Mouse (Mus musculus): ENCODE measurements around the gene Terf2.

The Terf2 gene
- long read RNA-seq, experiment 1, partial matches to known transcripts = 6 of 9 reads
- long read RNA-seq, experiment 1, other reads (novel, unspliced or antisense) = 0 of 9 reads
- long read RNA-seq, experiment 2, partial matches to known transcripts = 1 of 4 reads
- long read RNA-seq, experiment 2, other reads (novel, unspliced or antisense) = 3 of 4 reads

DNA sequence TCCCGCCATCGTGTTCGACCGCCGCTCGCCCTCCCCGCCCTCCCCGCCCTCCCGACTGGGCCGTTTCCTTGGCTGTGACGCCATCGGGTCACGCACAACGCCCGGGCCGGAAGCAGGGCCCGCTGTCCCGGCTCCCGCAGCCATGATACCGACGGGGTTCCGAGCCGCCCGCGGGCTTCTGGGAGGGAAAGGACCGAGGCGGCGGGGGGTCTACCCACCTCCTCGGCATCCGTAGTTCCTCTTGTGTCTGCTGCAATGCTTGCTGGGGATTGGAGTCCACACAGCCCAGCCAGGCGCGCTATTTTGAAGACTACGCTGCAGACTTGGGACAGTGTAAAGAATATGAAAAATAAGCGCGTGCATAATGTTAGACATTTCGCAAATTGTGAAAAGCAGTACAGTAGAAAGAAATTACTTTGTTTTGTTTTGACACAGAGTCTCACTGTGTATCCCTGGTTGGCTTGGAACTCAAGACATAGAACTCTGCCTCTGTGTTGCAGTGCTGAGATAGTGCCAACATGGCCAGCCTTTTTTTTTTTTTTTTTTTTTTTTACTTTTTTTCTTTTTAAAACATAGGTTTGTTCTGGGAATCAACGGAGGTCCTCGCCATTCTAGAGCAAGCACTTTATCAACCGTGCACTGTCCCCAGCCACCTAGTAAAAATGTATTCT, at the start of gene Terf2:
Terf2 (minus strand) TSS at position 182 of the 671 bp plus-strand sequence.
- intact Hi-C loops (cut with DNase I) = loop anchor here (5.0 kb wide), 1 partner anchor 39 kb away; the partner anchor contains the start of genes Cog8 and Nip7

DNA sequence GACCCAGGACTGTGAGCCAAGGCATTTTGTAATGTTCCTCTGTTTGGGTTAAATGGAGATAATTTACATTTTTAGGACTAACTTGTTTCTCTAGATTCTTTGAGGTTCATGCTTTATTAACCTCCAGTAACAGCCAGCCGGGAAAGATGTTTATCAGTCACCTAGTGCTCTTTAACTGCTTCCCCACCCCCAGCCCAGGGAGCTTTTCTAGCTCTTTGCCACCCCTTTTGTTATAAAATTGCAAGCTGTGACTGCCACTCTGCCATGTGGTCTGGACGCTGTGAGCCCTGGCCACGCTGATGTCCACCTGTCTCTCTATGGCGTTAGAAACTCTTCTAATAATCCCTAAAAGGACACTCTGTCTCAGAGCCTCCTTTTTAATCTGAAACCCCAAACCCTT, 47.2 kb upstream of the Terf2 start:
- intact Hi-C loops (cut with DNase I) = no loop called here

DNA sequence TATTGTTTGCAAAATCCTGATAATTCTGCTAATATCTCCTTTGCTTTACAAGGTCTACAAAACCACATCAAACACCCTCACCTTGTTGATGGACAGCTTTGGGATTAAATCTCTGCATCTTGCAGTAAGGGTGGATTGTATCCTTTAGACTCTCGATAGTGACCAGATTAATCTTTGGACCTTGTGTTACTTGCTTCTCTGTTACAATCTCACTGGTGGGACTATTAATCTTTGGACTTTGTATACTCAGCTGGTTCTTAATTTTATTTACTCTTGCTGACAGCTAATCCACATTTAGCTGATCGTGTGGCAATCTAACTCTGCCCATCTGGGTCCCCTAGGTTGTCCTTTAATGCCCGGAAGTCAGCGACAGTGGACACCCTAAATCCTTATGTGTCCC, 46.2 kb upstream of the Terf2 start:
- intact Hi-C loops (cut with DNase I) = no loop called here

DNA sequence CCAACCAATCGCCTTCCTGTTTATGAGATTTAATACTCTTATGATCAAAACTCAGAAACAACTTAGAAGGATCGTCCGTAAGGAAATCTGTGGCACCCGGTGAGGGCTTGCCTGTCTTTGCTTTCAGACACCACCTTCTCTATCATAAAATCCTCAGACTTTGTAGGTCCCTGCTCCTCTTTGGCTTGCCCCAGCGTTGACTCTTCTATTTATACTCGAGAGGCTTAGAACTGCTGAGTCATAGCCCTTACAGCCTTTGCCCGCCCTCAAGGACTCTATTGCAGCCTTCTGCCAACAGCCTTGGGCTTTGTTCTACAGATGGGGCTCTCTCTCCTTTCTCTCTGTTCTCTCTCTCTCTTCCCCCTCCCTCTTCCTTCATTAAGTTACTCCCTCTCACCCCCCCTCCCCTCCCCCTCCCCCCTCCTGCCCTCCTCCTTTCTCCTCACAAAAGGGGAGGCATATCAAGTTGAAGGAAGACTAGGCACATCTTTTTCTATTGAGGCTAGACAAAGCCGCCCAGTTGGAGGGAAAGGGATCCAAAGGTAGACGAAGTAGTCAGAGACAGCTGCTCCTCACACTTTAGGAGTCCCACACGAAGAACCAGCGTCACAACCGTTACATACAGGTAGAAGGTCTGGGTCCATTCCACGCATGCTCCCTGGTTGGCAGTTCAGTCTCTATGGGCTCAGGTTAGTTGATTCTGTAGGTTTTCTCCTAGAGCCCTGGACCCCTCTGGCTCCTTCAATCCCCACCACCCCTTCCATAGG, 43.5 kb upstream of the Terf2 start:
- intact Hi-C loops (cut with DNase I) = no loop called here

DNA sequence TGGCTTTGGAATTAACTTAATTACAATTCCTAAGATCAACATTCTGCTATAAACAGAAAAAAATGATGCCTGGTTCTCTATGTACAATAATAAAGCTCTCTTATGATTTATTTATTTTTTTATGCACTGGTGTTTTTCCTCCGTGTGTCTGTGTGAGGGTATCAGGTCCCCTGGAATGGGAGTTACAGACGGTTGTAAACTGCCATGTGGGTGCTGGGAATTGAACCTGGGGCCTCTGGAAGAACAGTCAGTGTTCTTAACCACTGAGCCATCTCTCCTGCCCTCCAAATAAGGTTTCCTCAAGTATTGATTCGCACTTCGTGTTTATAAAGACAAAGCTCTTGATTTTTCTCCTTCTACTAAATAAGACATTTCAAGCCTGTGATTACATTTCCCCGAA, 42.0 kb upstream of the Terf2 start:
- intact Hi-C loops (cut with DNase I) = no loop called here

DNA sequence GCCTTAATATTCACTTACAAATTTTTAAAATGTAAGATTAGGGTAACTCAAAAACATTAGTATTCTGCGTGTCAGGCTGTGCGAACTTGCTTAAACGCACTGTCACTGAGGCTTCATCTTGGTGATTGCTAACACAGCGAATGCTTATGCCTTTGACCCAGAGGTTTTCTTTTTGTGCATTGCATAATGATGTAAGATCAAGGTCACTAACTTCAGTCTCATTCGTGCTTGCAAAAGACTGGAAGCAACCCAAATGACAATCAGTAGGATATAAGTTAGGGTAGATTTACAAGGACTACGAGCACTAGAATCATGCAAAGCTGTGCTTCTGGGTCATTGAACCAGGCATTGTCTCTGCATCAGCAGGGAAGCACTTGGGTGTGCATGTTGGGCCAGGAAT, 41.2 kb upstream of the Terf2 start:
- intact Hi-C loops (cut with DNase I) = no loop called here

DNA sequence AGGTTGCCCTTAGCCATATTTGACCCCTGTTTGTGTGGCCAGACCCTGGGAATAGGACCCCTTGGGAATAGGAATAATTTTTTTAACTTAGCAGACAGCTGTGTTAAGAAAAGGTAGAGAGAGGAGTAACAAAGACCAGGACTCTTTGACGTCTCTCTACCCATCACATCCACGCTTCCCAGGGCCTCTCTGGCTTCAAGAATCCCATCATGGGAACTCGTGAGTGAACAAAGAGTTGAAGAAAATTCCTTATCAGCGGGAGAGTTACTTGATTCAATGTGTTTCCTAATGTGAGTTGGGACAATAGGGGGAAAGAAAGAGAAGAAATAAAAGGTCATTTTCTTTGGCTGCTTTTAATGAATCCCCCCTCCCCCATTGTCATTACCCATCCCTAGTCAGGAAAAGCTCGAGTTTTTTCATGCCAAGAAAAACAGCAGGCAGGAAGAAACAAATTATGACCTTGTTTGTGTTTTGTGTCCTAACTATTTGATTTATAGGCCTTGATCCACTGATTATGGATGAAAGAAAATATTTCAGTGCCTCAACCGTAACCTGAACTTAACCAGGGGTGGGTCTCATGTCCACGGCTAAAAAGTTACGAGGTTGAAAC, 39.8 kb upstream of the Terf2 start:
- intact Hi-C loops (cut with DNase I) = no loop called here

DNA sequence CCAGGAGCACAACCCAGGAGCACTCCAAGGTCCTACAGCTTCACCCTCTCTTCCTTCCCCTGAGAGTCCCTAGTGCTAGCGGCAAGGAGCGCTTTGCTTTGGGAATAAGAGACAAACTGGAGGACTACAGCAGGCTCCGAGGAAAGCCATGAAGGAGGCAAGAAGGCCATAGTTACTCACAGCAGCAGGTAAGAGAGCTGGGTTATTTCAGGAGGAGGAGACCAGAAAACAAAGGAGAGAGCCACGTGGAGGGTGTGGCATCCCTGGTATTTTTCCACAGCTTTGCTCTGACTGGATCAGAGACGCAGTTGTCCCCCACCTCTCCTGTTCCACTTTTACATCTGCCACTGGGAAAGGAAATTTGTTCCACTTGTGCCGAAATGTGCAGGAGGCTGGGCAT, 37.5 kb upstream of the Terf2 start:
- intact Hi-C loops (cut with DNase I) = no loop called here

DNA sequence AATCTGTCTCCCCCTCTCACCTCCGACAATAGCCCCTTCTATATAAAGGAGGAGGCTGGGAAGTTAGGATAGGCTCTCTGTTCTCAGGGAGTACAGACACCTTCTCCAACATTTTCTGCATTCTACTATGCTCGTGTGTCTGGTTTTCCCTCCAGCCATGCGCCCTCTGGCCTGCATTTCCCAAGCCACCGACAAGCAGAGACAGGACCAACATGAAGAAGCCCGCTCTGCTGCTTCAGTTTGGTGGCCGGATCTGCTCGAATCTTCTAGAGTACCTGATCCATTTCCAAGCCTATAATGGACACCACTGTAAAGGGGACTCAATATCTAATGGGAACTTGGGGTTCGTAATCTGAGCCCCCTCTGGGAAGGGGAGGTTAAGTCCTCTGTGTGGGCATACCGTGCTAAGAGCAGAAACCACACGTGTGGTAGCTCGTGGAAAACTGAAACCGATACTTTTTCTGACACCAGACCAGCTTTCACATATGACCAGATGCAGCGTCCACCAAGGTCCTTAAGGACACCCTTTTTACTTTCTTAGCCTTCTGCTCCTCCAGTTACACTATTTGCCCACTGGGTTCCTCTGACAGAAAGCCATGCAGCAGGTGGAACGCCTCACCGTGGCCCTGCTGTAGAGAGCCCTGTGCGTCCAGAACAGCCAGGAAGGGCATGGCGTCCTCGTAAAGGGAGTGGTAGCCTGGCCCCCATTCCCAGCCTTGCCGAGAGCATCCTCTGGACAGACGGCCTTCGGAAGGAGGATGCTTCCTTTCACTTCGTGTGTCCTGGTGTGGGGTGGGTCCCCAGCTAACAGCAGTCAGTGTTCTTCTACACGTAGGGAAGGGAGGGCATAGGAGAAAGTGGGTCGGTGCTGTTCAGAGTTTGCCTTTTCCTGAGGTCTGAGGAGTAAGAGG, 36.5 kb upstream of the Terf2 start:
- intact Hi-C loops (cut with DNase I) = no loop called here

DNA sequence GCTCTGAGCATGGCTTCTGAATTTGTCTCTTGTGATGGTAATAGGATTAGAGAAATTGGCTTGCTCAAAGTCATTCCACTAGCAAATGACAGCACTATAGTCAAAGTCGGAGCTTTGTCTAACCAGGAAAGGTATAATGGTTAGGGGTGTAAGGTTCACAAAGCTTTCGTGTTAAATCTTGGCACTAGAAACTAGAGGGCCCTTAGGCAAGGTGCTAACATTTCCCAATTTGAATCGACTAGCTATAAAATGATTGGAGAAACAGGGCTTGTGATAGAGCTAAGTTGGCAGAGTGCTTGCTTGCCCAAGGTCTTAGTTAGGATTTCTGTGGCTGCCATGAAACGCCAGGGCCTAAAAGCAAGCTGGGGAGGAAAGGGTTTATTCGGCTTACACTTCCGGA, 33.7 kb upstream of the Terf2 start:
- intact Hi-C loops (cut with DNase I) = no loop called here

DNA sequence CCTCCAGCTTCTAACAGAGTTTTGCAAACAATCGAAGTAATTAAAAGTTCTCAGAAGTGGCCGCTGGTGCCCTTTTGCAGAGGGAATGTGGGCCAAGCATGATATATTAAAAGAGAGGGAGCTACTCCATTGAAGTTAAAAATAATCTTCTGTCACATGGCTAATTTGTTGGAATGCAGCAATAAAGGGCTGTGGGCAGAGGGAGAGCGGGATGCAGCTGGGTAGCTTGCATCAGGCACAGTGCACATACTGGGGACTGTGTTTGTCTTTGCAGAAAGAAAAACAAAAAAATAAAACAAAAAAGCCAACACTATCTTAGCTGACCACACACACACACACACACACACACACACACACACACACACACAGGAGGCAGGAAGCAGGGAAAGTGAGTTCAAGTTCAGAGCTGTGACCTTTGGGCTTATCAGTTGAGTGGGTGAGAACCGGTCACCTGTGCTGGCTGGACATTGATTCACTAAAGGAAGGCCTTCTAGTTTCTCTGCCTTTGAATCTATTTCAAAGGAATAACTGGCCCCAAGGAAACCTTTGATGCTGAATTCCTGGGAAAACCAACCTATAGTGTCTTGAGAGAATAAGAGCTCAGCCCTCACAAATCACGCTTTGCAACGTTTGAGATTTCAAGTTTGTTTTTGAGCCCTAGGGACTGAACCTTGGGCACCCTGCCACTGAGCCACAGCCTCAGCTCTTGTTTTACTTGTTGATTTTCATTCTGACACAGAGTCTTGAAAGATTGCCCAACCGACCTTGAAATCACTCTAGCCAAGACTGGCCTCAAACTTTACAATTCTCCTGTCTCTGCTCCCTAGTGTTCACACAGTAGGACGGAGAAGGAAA, 33.1 kb upstream of the Terf2 start:
- intact Hi-C loops (cut with DNase I) = no loop called here

DNA sequence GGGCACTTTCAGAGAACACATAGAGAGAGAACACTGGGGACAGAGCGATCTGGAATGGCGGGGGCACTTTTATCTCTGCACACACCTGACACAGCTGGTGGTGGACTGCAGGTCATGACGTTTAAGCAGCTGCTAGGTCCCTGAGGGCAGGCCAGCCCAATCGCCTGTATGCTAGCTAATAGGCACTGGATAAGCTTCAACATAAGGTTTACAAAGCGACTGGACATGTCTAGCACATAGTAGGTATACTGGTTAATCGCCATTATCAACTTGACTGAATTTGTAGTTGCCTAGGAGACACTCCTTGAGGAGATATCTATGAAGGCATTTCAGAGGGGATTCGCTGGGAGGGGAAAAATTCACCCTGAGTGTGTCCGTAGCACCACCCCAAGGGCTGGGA, 28.0 kb upstream of the Terf2 start:
- intact Hi-C loops (cut with DNase I) = no loop called here

DNA sequence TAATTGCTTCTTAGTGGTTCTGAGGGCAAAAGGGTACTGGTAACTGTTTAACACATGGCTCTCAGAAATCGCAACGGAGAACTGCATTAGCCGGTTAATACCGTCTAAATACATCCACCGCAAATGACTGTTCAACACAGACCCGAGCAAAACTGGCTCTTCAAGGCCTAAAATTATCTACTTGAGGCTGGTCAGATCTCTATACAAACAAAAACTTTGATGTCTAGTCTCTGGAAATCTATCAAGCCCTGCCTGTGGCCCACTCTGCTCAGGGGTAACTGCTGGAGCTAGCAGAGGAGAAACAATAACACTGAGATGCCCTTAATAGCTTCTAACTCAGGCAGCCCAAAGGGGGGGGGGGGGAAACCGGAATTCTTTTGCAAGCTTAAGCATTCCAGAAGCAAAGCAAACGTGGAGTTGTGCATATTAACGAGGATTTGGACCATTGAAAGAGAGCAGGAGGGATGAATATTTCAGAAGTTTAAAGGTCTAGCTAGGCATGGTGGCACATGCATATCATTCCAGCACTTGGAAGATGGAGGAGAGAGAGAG, 26.8 kb upstream of the Terf2 start:
- intact Hi-C loops (cut with DNase I) = no loop called here

DNA sequence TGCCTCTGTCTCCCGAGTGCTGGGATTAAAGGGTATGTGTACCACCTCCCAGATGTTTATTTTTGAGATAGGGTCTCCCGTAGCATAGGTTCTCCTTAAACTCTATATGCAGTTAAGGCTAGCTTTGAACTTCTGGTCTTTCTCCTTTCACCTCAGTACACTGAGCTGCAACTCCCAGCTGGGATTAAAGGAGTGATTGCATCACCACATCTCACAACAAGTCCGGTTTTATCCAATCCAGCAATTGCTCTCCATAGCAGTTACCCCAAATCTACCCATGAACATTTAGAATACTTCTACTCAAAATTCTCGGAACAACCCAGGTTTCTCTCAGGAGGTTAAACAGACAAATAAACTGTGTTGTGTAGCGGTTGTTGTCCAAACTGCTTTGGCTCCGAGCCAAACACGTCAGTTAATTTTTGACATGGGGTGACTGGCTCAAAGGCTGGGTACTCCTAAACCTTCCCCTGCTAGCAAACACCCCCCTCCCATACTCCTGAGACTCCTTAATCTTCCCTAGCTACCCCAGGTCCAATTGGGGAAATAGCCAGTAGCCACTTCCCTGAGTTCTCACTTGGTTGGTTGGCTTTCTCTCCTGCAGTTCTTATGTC, 25.4 kb upstream of the Terf2 start:
- intact Hi-C loops (cut with DNase I) = no loop called here

DNA sequence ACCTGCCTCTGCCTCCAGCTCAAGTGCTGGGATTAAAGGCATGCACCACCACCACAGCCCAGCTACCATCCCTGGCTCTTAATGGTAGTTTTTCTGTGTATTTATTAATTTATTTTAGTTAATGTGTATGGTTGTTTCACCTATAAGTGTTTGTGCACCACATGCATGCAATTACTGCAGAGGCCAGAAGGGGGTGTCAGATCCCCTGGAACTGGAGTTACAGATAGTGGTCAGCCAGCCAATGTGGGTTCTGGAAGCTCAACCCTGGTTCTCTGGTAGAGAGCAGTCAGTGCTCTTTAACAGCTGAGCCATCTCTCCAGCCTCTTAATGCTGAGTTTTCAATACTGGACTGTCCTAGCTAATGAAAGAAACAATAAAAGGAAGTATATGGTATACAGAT, 24.5 kb upstream of the Terf2 start:
- intact Hi-C loops (cut with DNase I) = no loop called here

DNA sequence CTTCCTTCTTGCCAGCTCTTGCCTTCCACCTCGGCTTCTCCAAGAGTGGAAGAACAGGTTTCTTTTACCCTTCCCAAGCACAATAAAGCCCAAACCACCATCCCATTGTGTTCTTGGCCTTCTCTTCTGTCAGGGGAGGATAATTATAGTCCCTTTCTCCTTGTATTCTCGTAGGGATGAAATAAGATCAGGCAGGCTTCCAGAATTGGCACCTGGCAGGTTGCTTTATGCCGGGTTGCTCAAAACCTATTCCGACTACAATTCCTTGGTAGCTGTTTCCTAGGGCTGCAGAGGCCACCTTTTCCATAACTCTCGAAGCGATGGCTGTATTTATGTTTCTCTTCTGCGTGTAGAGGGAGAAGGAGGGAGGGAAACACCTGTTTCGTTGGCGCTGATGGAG, 23.1 kb upstream of the Terf2 start:
- intact Hi-C loops (cut with DNase I) = loop anchor here (5.0 kb wide), 1 partner anchor 43 kb away; no protein-coding TSS in a partner anchor

DNA sequence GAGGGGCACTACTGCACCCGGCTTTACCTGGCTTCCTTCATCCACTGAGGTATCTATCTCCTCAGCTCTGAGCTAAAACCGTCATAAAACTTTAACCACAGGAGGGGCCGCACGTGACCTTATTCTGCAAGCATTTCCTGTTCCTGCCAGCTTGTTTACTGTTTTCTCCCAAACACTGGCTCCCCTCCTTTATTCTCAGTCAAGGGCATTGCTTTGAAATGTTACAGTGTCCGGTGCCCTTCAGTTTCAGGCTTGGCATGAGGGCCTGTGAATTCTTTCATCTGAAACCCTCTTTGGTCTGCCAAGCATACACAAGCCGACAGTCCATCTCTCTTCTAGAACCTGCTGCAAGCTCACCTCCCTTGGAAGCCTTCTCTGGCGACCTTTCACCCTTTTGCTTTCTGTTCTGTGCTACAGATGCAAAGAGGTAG, 22.5 kb upstream of the Terf2 start:
- intact Hi-C loops (cut with DNase I) = loop anchor here (5.0 kb wide), 1 partner anchor 43 kb away; no protein-coding TSS in a partner anchor

DNA sequence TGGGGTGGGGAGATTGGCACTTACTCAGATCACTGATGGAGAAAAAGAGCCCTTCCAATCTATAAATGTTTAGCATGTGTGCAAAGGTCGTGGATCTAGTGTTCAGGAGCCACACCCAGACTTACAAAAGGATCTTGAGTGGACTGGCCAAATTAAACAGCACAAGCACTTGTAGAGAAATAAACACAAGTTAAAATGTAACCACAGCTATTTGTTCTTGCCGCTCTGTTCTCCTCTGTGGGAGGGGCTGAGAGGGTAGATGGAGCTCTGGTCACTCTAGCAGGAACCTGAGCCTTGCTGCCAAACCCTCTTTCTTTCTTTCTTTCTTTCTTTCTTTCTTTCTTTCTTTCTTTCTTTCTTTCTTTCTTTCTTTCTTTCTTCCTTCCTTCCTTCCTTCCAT, 20.7 kb upstream of the Terf2 start:
- intact Hi-C loops (cut with DNase I) = loop anchor here (5.0 kb wide), 1 partner anchor 45 kb away; no protein-coding TSS in a partner anchor

DNA sequence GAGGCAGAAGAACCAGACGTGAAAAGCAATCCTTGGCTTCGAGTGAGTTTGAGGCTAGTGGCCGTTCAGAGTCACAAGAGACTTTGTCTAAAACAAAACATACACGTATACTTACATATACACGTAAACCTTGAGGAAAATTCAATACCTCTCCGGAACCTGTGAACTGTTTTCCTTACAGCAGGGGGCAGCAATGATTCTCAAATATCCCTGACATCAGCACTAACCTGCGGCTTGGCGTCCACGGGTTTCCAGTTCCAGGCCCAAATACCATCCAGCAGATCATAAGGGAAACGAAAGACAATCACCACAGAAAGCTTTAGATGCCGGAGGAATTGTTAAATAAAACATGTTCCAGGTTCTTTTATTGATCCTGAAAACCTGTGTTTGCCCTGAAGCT, 19.7 kb upstream of the Terf2 start:
- intact Hi-C loops (cut with DNase I) = loop anchor here (5.0 kb wide), 1 partner anchor 46 kb away; no protein-coding TSS in a partner anchor
